Mouse (Mus musculus) ovary, postnatal 10 days (tissue): Measurements from ENCODE around the gene Snx10.

ENCODE experiments used
- DNase-seq: peaks from one replicate; pipeline ENCODE4 v3.0.0; 2022; ENCODE audit warnings: low spot score

Gene Snx10

DNA sequence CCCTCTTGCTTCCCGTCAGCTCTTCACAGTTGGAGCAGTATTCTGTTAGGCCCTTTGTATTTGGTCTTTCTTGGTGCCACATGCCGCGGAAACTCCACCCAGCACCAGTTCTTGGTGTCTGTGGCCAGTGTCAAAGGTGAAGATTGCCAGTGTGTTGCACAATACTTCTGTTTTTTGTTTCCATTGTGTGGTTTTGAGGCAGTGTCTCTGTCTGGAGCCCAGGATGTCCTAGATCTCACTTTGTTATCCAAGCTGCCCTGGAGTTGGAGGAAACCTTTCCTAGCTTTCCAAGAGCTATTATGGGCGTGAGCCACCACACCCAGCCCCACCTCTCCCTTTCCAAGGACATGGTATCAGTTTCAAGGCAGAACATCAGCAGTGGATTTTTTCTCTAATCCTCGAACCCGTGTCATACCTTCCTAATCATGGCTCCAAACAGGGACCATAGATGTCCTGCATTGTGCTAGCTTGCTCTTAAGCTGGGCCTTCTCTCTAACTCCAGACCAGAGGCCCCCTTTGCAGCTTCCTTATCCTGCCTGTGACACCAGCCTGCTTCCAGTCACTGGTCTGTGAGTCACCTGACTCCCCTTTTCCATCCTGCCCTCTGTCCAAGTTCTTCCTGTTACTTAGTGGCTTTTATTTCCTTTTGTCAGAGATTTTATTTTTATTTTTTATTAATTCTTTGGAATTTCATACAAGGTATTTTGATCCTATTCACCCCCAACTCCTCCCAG lies 9.9 kb downstream of the Snx10 start:
- DNase-seq: no peak

DNA sequence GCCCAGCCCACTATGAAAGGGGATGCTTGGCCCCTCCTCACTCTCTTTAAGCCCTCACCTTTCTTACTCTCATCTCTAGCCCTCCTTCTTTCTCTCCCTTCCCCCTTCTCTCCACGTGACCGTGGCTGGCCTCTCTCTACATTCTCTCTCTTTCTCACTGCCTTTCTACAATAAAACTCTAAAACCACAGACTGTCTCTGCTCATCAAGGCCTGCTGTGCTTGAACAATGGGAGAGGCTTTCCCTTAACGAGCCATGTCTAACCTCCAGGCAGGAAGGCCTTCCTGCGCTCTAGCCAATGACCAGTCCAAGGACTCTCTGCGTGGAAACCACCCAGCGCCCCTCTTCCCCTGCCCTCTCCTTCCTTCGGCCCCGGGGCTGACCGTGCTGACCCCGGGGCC lies 11.9 kb downstream of the Snx10 start:
- no peak for DNase-seq

DNA sequence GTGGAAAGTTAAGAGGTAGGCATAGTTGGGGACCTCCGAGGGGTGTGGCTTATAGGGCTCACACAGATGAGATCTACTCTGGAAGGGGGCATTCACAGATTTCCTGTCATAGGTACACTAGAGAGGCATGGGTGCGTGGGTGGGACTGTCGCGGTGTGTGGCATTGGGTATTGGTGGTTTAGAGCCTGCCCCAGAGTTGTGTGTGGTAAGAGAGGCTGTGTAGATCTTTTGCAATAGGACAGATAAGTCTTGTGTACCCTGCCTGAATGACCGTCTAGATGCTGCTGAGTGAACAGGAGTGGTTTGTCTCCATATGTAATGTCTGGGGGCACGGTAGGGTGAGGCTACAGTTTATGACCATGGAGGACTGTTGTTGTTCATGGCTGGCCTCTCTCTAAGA lies 16.8 kb downstream of the Snx10 start:
- no peak for DNase-seq

DNA sequence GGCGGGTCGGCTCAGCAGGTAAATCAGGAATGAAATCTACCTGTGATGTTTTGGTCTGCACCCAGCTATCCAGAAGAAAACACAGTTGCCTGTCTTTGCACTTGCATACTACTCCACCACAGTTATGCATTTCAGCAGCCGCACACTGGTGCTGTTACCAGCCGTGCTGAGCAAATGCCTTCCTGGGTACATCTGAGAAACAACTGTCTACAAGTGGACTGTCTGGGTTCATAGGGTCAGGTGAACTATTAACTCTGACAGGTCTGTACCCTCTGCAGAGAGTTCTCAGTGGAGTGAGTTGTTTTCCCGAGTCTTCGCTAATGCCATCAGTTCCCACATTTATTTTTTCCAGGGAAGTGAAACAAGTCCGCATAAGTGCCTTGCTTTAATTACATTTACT lies 17.7 kb downstream of the Snx10 start:
- DNase-seq: no peak

DNA sequence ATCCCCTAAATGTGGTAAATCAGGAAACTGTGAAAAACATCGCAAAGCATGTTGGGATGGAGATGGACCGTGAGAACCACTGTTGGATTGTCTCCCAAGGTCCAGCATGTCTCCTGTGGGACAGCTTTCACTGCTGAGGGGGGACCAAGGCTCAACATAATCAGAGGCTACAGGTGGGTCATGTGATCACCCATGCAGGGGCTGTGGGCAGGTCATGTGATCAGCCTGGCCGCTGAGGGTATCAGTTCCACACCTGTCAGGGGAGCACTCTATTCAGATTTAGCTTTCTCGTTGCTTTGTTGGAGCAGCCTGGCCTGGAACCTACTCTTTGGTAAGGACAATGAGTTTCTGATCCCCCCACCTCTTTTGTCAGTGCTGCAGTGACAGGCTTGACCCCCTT lies 18.4 kb downstream of the Snx10 start:
- no peak for DNase-seq

DNA sequence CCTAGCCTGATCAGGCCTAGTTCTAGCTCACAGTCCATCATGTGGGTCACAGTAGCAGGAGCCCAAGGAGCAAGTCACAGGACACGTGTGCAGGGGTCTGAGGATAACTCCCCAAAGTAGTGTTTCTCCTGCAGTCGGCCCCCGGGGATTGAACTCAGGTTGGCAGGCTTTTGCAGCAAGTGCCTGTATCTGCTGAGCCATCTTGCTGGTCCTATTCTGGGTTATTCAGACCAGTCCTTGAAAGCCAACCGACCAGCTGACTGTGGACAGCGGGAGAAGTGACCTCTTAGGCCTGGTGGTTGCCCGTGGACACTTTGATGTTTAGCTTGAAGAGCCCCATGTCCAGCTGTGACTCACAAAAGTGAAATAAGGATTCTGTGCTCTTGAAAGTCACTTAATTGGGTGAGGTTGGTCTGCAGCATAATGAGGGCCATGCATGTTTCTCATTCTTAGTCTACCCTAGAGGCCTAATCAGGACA lies 20.0 kb downstream of the Snx10 start:
- no peak for DNase-seq

DNA sequence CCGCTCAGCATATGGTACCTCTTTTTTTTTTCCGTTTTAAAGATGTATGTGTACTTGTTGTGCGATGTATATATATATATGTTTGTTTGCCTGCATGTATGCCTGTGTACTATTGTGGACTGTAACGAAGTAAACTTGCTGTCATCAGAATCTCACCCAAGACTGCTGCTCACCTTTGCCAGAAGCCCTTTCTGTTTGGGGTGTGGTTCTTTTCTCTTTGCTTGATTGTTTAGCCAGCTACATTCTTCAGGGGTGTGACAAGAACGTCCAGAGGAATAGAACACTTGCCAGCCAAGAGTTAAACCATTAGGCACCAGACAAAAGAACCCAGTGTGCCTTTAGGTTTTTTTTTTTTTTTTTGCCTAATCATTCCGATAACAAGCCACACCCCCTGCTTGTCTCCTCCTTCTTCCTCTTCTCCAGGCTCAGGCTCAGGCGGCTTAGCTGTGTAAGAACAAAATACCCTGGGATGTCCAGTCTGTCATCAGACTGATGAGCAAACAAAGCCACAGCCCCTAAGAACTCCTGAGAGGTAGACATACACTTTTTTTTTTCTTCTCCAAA lies 20.5 kb downstream of the Snx10 start:
- DNase-seq: no peak

DNA sequence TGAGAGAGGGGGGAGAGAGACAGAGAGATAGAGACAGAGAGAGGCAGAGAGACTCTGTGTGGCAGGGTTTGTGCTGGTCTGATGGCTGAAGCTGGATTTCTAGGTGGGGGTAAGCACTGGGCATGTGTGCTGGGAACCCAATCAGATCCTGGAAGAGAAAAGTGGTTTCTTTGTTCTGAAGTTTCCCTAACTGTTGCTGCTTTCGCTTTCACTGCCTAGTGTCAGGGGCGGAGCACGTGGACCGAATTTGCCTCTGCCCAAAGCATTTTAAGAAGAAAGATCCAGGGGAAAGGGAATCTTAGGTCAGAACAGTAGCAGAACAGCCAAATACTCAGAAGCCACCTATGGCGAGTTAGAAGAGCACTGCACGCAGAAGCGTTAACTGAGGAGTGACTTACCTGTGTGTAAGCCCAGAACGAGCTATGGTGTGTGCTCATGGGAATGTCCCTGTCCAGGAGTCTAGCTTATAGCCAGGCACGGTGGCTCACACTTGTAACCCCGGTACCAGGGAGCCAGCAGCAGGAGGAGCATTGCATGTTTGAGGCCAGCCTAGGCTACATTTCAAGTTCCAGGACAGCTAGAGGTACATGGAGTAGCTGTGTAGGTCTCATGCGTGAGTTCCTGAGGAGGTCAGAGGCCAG lies 21.6 kb downstream of the Snx10 start:
- peak; percentile 11 for DNase-seq

DNA sequence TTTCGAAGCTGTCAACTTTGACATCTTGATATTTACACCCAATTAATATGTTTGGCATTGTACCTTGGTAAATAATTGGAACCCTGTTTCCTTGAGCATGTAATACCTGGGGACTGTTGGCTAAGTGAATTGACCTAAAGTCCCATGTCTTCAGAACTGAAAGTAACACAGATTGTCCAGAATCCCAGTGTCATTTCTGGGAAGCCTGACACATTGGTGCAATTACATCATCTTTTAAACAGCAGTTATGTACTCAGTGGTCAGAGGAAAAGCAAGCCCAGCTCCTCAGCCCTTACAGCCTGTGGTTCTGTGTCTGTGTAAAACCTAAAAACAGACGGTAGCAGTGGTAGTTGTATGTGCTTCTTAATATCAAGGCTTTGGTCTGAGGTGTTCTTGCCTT lies 22.4 kb downstream of the Snx10 start:
- no peak for DNase-seq

DNA sequence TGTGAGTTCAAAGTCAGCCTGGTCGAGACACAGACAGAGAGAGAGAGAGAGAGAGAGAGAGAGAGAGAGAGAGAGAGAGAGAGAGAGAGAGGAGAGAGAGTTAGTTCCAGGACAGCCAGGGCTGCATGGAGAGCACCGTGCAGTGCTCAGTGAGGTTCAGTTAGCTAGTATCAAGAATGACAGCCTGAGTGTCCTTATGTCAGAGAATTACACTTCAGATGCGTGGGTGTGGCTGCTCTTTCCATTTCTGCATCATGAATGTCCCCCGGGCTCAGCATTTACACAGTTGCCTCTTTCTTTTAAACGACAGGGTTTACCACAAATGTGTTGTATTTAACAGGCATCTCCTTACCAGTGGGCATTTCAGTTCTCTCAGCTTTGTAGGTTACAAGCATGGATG lies 25.1 kb downstream of the Snx10 start:
- DNase-seq: no peak

DNA sequence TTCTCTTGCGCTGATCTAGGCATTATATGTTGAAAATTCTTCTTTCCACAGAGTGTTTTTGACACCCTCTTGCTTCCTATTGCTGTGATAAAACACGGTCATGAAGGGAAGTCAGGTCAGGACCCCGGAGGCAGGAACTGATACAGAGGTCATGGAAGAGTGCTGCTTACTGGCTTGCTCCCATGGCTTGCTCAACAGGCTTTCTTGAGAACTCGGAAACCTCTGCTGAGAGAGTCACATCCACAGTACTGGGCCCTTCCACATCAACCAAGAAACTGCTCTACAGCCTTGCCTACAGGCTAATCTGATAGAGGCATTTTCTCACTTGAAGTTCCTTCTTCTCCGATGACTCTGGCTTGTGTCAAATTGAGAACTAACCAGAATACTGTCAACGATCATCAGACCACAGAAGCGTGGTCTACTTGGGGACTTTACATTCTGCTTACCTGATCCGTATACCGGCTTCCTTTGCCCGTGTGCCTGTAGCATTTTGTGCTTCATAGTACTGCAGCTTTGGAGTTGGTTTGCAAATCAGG lies 27.6 kb downstream of the Snx10 start:
- no peak for DNase-seq

DNA sequence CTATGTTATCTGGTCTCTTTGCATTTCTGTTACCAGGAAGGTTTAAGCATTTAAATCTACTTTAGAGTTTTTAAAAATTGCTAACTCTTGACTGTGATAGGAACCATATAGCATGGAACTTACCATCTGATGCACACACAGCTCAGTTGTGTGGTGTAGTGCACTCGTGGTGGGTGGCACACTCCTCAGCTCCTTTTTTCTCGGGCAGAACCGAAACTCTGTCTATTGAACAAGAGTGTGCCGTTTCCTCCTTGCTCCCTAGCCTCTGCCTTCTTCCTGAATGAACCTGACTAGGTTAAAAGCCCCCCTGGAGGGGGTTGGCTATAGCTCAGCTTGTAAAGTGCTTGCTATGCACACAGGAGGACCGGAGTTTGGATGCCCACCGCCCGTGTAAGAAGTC lies 32.9 kb downstream of the Snx10 start:
- DNase-seq: no peak

DNA sequence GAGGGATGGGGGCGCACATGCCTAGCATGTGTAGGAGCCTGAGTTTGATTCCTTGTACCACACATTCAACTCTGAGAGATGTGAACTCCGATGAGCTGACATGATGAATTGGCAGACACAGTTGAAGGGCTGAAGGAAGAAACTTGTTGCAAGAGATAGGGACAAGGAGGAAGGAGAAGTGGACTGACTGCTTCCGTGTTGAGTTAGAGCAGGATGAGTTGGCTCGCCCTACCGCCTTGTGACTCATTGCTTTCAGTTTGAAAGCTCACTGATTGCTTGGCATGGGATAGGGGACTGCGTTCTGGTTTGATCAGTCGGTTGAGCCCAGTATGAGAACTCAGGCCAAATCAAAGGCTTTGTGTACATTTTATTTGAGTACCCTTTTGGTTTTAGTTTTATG lies 34.6 kb downstream of the Snx10 start:
- DNase-seq: no peak

DNA sequence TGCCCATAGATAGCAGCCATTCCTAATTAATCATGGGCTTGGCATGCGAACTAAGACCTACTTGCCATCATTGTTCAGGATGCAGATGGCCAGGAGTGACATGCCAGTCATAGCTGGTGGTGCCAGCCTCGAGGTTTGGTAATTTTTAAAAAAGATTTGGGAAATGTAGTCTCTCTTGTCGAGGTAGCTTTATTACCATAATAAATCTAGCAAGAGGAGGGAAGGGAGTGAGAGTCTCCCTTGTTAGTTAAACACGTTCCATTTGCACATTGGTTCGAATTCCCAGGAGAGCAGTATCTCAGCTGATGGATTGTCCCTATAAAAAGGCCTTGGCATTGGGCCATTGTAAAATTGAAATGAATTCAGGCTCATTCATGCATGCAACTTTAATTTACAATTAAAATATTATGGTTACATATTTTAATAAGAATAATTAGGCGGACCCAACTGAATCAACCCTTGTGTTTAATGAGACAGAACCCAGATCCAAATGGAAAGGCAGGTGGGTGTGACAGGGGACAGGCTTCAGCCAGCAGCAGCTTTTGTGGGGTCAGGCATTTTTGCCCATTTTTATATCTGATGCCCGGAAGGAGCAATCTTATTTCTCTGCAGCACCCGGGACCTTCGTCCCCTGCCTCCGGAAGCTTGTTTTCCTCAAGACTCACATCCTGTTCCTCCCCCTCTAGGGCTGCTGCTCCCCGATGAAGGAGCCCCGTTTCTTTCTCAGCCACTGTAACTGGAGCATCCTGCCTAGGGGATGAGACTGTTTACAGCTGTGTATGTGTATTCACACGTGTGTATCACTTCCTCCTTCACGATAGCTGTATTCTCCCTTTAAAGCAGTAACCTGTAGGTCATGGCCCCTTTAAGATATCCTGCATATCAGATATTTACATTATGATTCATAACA lies 43.3 kb downstream of the Snx10 start:
- no peak for DNase-seq

DNA sequence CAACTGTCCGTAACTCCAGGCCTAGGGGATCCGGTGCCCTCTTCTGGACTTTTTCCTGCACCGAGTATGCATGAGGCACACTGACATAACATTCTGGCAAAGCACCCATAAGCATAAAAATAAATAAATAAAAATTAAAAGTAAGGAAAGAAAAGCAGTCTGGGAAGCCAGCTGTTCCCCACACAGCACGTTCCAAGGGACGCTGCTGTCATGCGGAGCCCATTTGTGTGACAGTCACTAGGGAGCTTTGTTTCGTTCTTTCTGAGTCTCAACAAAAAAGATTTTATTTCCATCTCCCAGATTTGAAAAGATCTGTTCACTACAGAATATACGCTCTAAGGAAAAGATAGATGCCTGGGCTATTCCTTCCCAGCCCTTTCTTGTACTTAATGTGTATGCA lies 45.4 kb downstream of the Snx10 start:
- no peak for DNase-seq

DNA sequence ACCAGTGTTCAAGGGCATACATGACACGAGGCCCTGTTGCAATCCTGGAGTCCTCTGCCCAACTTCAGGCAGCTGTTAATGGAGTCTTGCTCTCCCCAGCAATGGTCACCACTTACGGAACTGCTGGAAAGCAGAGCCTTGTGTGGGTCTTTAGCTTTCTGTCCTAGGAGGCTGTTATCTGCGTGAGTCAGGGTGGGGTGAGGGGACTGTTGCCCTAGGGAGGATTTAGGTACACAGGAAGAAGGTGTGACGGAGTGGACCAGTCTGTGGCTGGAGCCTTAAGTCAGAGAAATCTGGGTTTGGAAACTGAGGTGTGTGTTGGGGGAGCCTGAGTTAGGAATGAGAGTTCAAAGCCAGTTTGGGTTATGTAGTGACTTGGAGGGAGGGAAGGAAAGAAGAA lies 49.4 kb downstream of the Snx10 start:
- no peak for DNase-seq

DNA sequence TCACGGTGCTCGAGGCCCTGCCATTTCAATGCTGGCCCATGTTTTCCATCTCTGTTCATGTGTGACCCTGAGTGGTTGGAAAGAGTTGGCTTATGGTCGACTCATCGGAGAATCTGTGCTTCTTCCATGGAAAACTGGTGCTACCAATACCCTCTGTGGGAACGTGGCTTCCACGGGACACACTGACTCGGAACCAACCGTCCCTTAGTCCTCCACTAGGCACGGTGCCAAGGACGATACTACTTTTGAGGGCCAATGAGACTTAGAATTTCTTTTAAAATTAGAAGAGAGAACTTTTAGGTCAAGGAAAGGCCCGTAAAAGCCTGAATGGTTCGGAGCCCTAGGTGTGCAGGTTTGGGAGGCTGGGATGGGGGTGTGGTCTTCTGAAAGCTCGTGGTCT lies 50.4 kb downstream of the Snx10 start:
- DNase-seq: no peak

DNA sequence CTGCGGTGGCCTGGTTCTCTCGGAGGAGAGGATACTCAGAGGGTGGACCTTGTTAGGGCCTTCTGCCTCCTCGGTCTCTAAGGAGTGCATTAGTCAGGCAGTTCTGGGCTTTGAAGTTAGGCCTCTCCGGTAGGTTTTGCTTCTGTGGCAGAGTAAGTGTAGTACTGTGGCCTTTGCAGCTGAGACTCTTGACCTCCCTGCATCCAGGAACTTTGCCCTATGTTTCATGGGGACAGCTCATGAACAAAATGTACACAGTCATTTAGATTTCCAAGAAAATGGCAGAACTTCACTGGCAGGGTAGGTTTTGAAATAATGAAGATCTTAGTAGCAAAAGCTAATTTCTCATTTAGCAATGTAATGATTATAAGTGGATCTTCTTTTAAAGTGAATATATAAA lies 54.7 kb downstream of the Snx10 start:
- DNase-seq: no peak

DNA sequence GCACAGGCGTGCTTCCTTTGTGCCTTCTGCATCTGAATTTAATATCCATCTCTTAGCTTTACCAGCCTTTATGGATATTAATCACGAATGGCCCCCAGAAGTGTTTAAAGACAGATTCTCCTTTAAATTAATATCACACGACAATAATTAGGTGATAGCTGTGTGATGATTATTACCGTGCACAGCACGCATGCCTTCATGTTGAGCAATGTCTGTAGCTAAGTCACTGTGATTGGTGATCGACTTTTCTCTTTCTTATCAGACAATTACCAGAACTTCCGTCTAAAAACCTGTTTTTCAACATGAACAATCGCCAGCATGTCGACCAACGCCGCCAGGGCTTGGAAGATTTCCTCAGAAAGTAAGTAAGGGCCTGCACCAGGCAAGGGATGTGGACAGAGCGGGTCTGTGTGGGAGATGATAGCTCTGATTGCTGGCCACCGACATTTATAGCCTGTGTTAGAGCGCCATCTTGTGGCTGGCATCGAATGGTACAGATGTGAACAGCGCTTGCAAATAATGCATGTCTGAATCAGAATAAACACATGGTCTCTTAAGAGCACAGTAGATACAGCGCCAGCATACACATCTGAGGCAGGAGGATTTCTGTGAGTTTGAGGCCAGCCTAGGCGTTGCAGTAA lies 56.5 kb downstream of the Snx10 start:
- DNase-seq: peak; percentile 74

DNA sequence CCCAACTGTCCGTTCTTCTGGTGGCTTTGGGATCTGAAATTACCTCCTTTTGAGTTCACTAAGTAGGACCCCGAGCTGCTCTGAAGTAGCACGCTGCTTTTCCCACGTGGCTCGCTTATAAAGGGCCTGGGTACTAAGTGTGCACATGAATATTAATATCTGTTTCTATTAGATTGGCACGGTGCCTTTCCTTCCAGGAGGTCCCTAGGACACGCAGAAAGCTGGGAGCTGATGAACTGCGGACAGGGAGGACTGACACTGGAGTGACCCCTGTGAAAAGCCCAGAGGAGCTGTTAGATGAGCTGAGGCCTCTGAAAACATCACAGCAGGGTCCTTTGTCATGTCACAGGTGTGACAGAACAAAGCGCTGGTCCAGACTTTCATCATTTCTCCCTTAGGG lies 57.7 kb downstream of the Snx10 start:
- DNase-seq: no peak

DNA sequence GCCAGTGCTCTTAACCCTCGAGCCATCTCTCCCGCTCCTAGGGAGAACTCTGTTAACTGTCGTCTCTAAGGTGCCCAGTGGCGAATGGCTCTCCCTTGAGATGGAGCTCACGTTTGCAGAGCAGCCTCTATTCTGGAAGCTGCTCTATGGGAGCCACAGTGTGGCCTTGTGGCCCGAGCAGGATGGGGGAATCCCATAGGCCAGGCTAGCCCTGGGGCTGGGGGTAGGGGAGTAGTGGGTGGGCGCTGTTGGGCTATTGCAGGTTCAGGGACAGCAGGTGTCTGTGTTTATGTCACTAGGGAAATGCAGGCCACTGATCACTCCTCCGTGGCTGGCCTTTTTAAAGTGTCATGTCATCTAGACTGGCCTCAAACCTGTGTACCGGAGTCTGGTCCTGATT lies 58.4 kb downstream of the Snx10 start:
- no peak for DNase-seq

DNA sequence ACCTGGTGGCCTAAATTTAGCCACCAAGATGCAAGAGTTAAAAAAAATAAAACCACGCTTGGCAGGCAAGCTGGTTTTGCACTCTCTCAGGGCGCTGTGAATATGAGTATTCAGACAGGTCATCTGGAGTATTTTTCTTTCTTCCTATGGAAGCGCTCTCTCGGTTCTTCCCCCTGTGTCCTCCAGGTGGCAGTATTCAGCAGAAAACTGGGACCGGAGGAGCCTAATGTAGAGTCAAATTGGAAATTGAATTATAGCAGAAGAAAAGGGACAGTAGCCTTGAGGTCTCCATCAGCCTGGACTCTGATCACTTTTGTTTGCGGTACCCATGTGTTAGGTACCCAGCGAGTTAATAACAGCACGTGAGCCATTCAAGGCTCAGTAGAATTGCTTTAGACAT lies 62.3 kb downstream of the Snx10 start:
- peak; percentile 15 for DNase-seq
